Mouse (Mus musculus): ENCODE data around the gene Epha3. TPM values are rescaled to one million over a fixed set of nuclear protein-coding genes. Genes with fewer than 3 reads are reported as not detected.

The Epha3 gene
- polyA plus RNA-seq, 1 experiment from 2014 or later, result 5.5 TPM

DNA sequence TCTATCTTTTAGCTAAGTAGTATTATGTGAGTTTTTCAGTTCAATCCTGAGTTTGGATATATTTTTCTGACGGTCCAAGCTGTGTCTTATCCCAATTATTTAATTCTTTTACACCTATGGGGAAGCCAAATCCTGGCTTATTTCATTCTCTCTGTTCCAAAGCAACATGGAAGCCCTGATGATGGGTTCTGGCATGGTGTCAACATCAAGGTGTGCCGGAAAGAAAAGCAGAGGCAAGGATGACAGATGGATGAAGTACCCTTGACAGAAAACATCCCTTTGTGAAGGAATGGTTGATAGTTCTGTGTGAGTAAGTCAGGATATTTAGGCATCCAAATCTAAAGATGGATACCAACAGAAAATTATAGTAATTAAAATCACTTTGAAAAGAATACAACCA, 21.1 kb downstream of the Epha3 start:
- WGBS, result 82% methylated on average over 2 of the region's 2 CpGs
- no peak overlapping the region for H3K4me3 ChIP-seq (ENCODE audit: low read length)
- H3K27ac ChIP-seq (ENCODE audit: low read length), result no peak overlapping the region
- H3K4me1 ChIP-seq (ENCODE audit: control insufficient read depth, insufficient read depth, low read length), result no peaks in the 10 kb centered on the region
- no peaks in the 10 kb centered on the region for H3K36me3 ChIP-seq (ENCODE audit: control insufficient read depth, insufficient read depth, low read length)
- H3K9me3 ChIP-seq (ENCODE audit: control insufficient read depth, low read length), result no peaks in the 10 kb centered on the region
- H3K9ac ChIP-seq (ENCODE audit: low read depth, low read length), result no peak overlapping the region
- ATAC-seq, result no peak
- no peaks in the 10 kb centered on the region for H3K27me3 ChIP-seq (replicated peaks; ENCODE audit: control insufficient read depth, insufficient read depth, low read length)
- H3K4me2 ChIP-seq (ENCODE audit: low read depth, low read length), result no peak overlapping the region

DNA sequence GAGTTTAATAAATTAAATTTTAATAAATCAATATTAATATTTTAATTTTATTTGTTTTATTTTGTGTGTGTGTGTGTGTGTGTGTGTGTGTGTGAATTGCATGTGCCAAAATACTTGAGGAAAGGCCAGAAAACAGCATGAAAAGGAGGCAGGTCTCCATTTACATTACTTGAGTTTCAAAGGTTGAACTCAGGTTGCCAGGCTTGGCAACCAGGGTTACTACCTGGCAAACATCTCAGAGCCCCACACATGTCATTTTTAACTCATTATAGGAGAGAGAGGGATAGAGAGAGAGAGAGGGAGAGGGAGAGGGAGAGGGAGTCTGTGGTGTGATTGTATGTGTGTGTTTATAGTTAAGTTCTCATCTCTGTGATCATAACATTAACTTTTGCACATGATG, 26.5 kb downstream of the Epha3 start:
- no peaks in the 10 kb centered on the region for H3K27me3 ChIP-seq (replicated peaks; ENCODE audit: control insufficient read depth, insufficient read depth, low read length)
- no peak for ATAC-seq

DNA sequence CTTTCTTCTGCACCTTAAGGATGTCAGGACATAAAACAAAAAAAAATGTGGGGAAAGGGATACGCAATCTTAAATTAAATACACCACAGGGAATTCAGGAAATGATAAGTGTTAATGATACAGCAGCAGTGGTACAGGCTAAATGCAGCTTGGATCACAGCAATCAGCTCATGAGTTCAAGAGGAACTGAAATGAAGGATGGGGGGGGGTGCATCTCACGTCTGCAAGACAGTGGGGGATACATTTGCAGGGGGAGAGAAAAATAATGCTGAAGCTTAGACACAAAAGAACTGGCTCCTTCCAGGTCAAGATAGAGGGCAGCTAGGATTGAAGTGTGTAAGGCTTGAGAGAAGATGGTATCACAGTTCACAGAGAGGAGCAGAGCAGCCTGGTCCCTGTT, 42.8 kb downstream of the Epha3 start:
- WGBS, result 76% methylated on average over 2 of the region's 2 CpGs
- no peak for ATAC-seq
- no peak overlapping the region for H3K4me2 ChIP-seq (ENCODE audit: low read depth, low read length)

More for the DNA sequence above, 26.5 kb downstream of the Epha3 start:
- no peaks in the 10 kb centered on the region for H3K36me3 ChIP-seq (ENCODE audit: control insufficient read depth, insufficient read depth, low read length)
- H3K9ac ChIP-seq (ENCODE audit: low read depth, low read length), result no peak overlapping the region
- no peak overlapping the region for H3K4me2 ChIP-seq (ENCODE audit: low read depth, low read length)
- H3K27ac ChIP-seq (ENCODE audit: low read length), result no peak overlapping the region
- H3K9me3 ChIP-seq (ENCODE audit: control insufficient read depth, low read length), result no peaks in the 10 kb centered on the region
- no peak overlapping the region for H3K4me3 ChIP-seq (ENCODE audit: low read length)
- no peaks in the 10 kb centered on the region for H3K4me1 ChIP-seq (ENCODE audit: control insufficient read depth, insufficient read depth, low read length)

DNA sequence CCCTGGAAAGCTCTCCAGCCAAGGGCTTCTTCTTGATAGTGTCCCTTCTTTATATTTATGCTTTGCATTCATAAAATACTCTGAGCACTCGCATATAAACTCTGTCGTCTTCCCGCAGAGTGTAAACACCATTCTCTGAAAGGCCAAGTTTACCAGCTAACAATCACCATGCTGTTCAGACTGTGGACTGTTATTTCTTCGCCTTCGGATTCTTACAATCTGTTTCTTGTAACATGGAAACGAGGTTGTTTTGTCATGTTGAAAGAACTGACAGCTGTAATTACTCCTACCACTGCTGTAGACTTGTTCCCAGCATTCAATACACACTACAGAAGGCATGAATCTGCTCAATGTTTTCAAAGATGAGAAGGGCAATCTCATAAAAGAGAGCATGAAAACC, 46.4 kb downstream of the Epha3 start:
- H3K27ac ChIP-seq (ENCODE audit: low read length), result 0 out of 2 replicates have a peak overlapping the region, but pooled peaks have one; percentile 9
- no peak overlapping the region for H3K4me2 ChIP-seq (ENCODE audit: low read depth, low read length)
- 35% methylated on average over 6 of the region's 6 CpGs for WGBS
- H3K9ac ChIP-seq (ENCODE audit: low read depth, low read length), result no peak overlapping the region
- ATAC-seq, result peak; percentile 40; the same call in 1 of the 2 replicates
- no peaks in the 10 kb centered on the region for H3K4me1 ChIP-seq (ENCODE audit: control insufficient read depth, insufficient read depth, low read length)
- H3K27me3 ChIP-seq (replicated peaks; ENCODE audit: control insufficient read depth, insufficient read depth, low read length), result no peaks in the 10 kb centered on the region
- no peaks in the 10 kb centered on the region for H3K9me3 ChIP-seq (ENCODE audit: control insufficient read depth, low read length)
- no peaks in the 10 kb centered on the region for H3K36me3 ChIP-seq (ENCODE audit: control insufficient read depth, insufficient read depth, low read length)
- H3K4me3 ChIP-seq (ENCODE audit: low read length), result no peak overlapping the region

More for the DNA sequence above, 42.8 kb downstream of the Epha3 start:
- Histone ChIP-seq H3K4me1 (ENCODE audit: control insufficient read depth, insufficient read depth, low read length) (no peaks in the 10 kb centered on the region), H3K36me3 (ENCODE audit: control insufficient read depth, insufficient read depth, low read length) (no peaks in the 10 kb centered on the region), H3K9me3 (ENCODE audit: control insufficient read depth, low read length) (no peaks in the 10 kb centered on the region), H3K27me3 (replicated peaks; ENCODE audit: control insufficient read depth, insufficient read depth, low read length) (no peaks in the 10 kb centered on the region), H3K27ac (ENCODE audit: low read length) (no peak overlapping the region), H3K4me3 (ENCODE audit: low read length) (no peak overlapping the region), H3K9ac (ENCODE audit: low read depth, low read length) (no peak overlapping the region)

DNA sequence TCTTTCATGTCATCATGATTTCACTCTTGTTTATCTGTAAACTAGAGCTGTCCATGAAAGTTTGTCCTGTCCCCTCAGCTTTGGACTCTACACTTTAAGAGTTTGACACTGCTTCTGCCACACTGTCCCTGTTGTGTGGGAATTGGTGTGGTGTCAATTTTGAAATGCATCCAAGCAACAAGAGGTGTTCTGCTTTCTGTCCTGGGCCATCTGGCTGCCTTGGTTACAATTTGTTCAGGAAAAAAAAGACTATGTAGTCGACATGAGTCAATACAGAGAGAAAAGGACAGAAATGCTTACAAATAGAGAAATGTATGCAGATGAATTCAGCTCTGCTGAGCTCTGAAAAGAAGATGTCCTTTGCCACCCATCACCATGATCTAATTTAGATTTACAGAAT, 47.3 kb downstream of the Epha3 start:
- Histone ChIP-seq H3K27me3 (replicated peaks; ENCODE audit: control insufficient read depth, insufficient read depth, low read length) (no peaks in the 10 kb centered on the region), H3K4me3 (ENCODE audit: low read length) (no peak overlapping the region), H3K9me3 (ENCODE audit: control insufficient read depth, low read length) (no peaks in the 10 kb centered on the region), H3K36me3 (ENCODE audit: control insufficient read depth, insufficient read depth, low read length) (no peaks in the 10 kb centered on the region), H3K27ac (ENCODE audit: low read length) (no peak overlapping the region), H3K9ac (ENCODE audit: low read depth, low read length) (no peak overlapping the region), H3K4me1 (ENCODE audit: control insufficient read depth, insufficient read depth, low read length) (no peaks in the 10 kb centered on the region), H3K4me2 (ENCODE audit: low read depth, low read length) (no peak overlapping the region)
- ATAC-seq, result no peak
- WGBS, result 24% methylated on average over 1 of the region's 1 CpGs

DNA sequence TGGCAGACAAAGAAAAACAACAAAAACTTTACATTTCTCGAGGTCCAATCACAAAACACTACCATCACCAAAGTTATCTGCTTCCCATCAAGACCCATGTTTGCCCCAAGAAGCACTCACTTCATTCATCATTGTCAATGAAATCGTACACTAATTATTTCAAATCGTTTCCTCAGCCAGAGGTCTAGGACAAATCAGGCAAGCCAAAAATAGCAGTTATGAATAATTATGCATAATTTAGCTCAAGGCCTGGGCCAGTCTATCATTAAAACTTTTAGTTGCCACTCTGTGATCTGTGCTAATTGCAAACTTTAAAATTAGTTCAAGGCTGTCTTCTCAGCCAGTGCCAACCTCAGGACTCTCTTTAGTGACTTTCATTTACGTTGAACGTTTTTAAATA, 54.1 kb downstream of the Epha3 start:
- Histone ChIP-seq H3K4me3 (ENCODE audit: low read length) (no peak overlapping the region), H3K4me1 (ENCODE audit: control insufficient read depth, insufficient read depth, low read length) (no peaks in the 10 kb centered on the region), H3K27me3 (replicated peaks; ENCODE audit: control insufficient read depth, insufficient read depth, low read length) (no peaks in the 10 kb centered on the region), H3K9ac (ENCODE audit: low read depth, low read length) (no peak overlapping the region), H3K4me2 (ENCODE audit: low read depth, low read length) (no peak overlapping the region), H3K27ac (ENCODE audit: low read length) (no peak overlapping the region), H3K36me3 (ENCODE audit: control insufficient read depth, insufficient read depth, low read length) (no peaks in the 10 kb centered on the region), H3K9me3 (ENCODE audit: control insufficient read depth, low read length) (no peaks in the 10 kb centered on the region)
- ATAC-seq, result no peak
- 62% methylated on average over 5 of the region's 5 CpGs for WGBS

DNA sequence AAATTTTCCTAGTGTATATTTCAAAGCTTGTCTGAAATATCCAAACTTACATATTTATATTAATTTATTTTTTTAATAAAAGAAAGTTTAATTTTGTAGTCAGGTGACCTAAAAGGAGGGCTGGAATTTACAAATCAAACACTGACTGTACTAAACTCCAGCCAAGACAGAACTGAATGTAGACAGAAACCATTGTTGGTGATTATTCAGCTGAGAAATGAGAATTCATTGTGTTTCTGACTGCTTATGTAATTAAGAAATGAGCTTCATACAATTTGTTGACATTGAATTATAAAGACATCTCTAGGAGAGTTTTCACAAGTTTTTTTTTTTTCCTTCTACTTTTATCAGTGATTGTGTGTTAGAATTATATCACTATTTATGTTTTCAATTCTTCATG, 55.0 kb downstream of the Epha3 start:
- Histone ChIP-seq H3K4me2 (ENCODE audit: low read depth, low read length) (no peak overlapping the region), H3K27me3 (replicated peaks; ENCODE audit: control insufficient read depth, insufficient read depth, low read length) (no peaks in the 10 kb centered on the region), H3K4me3 (ENCODE audit: low read length) (no peak overlapping the region), H3K9ac (ENCODE audit: low read depth, low read length) (no peak overlapping the region), H3K27ac (ENCODE audit: low read length) (no peak overlapping the region), H3K4me1 (ENCODE audit: control insufficient read depth, insufficient read depth, low read length) (no peaks in the 10 kb centered on the region), H3K36me3 (ENCODE audit: control insufficient read depth, insufficient read depth, low read length) (no peaks in the 10 kb centered on the region), H3K9me3 (ENCODE audit: control insufficient read depth, low read length) (no peaks in the 10 kb centered on the region)
- ATAC-seq, result no peak

DNA sequence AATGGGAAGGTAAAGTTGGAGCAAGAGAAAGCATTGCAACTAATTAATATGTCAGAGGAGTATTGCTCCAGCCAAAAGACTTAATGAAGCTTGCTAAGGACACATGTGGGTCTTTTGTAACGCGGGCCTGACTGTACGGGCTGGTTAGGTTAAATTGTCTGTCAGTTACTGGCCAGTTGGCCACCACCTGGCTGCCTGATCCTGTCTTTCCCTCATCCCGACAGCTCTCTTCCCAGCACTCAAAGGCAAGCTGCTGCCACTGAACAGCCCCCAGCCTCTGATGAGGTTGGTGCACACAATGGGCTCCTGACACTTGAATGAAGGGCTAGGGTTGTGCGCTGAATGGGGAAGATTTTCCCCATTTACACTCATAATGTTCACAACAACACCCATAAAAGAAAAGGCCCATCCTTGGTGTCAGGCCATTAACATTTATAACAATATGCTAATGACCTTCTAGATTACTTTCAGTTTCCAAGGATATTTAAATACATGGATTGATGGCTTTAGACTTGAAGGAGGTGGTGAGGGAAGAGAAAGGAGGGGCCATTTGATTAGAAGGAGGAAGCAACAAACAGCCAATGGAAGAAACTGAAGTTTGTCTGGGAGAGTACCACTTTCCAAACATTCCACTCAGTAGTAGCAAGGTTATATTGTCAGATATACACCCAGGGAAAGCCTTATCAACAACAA, 57.4 kb downstream of the Epha3 start:
- Histone ChIP-seq H3K27me3 (replicated peaks; ENCODE audit: control insufficient read depth, insufficient read depth, low read length) (no peaks in the 10 kb centered on the region), H3K27ac (ENCODE audit: low read length) (no peak overlapping the region), H3K9me3 (ENCODE audit: control insufficient read depth, low read length) (no peaks in the 10 kb centered on the region), H3K9ac (ENCODE audit: low read depth, low read length) (no peak overlapping the region), H3K36me3 (ENCODE audit: control insufficient read depth, insufficient read depth, low read length) (no peaks in the 10 kb centered on the region), H3K4me3 (ENCODE audit: low read length) (no peak overlapping the region), H3K4me2 (ENCODE audit: low read depth, low read length) (no peak overlapping the region), H3K4me1 (ENCODE audit: control insufficient read depth, insufficient read depth, low read length) (no peaks in the 10 kb centered on the region)
- 72% methylated on average over 5 of the region's 5 CpGs for WGBS
- ATAC-seq, result no peak

DNA sequence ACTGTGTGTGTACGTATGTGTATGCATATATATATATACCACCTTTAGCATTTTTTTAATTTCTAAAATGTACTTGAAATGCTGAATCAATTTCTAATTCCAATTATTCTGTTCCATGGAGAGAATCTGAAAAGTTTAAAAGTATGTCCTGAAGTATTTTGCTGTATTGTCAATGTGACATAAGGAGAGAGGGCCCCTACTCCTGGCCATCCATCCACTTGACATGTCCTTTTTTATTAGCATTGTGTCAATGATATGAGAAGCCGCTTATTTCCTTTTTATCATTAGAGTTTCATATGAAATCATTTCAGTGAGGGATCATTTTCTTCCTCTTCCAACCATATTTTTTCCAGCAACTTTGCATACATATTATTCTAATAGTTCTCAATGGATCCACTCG, 58.0 kb downstream of the Epha3 start:
- no peak for ATAC-seq
- no peak overlapping the region for H3K9ac ChIP-seq (ENCODE audit: low read depth, low read length)
- no peaks in the 10 kb centered on the region for H3K4me1 ChIP-seq (ENCODE audit: control insufficient read depth, insufficient read depth, low read length)
- WGBS, result 85% methylated on average over 3 of the region's 3 CpGs
- no peak overlapping the region for H3K27ac ChIP-seq (ENCODE audit: low read length)
- H3K9me3 ChIP-seq (ENCODE audit: control insufficient read depth, low read length), result no peaks in the 10 kb centered on the region
- no peaks in the 10 kb centered on the region for H3K27me3 ChIP-seq (replicated peaks; ENCODE audit: control insufficient read depth, insufficient read depth, low read length)
- no peaks in the 10 kb centered on the region for H3K36me3 ChIP-seq (ENCODE audit: control insufficient read depth, insufficient read depth, low read length)
- no peak overlapping the region for H3K4me2 ChIP-seq (ENCODE audit: low read depth, low read length)
- H3K4me3 ChIP-seq (ENCODE audit: low read length), result no peak overlapping the region

DNA sequence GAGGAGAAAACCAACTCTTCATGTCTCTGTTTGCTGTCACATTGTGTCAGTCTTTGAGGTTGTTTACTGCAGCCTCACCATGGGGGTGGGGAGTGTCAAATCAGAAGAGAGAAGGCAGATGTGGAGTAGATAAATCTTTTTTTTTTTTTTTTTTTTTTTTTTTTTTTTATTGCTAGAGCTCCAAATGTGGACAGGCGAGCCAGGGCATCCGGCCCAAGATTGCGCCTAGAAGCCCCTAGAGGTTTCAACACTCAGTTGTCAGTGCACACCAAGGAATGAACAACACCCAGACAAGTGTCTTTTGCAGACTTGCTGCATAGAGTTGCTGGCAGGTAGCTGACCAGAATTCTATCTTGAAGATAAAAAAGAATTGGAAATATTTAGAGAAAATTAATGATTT, 62.5 kb downstream of the Epha3 start:
- ATAC-seq, result no peak
- WGBS, result 73% methylated on average over 3 of the region's 3 CpGs
- H3K4me3 ChIP-seq (ENCODE audit: low read length), result no peak overlapping the region
- no peak overlapping the region for H3K9ac ChIP-seq (ENCODE audit: low read depth, low read length)
- H3K9me3 ChIP-seq (ENCODE audit: control insufficient read depth, low read length), result no peaks in the 10 kb centered on the region
- H3K27me3 ChIP-seq (replicated peaks; ENCODE audit: control insufficient read depth, insufficient read depth, low read length), result no peaks in the 10 kb centered on the region
- no peak overlapping the region for H3K4me2 ChIP-seq (ENCODE audit: low read depth, low read length)
- no peaks in the 10 kb centered on the region for H3K4me1 ChIP-seq (ENCODE audit: control insufficient read depth, insufficient read depth, low read length)
- no peak overlapping the region for H3K27ac ChIP-seq (ENCODE audit: low read length)
- no peaks in the 10 kb centered on the region for H3K36me3 ChIP-seq (ENCODE audit: control insufficient read depth, insufficient read depth, low read length)
